Mouse (Mus musculus) lung, embryonic 14.5 days (tissue): ENCODE measurements at regions not wholly inside any gene's neighbourhood (a gene's known extent, or its start where the extent isn't known, plus 50 kb on each side); places are given as distances from the start of the nearest gene placed in this dataset.

Experiments
- ATAC-seq: fragments of 200-750 bp; cut with Nextera tagmentation; 2 replicates; pipeline ENCODE4 v1.8.0; 2017; ENCODE audit warnings: mild to moderate bottlenecking, moderate TSS enrichment, moderate library complexity; ENCODE audit not compliant: insufficient read depth
- DNase-seq: peaks from one replicate; pipeline ENCODE4 v3.0.0-alpha.2; 2015
- H3K27ac ChIP-seq: fragments of 300-500 bp; sonication (generic); 2 replicates; pipeline ENCODE4 v1.5.1; 2014; ENCODE audit warnings: low read depth, mild to moderate bottlenecking, moderate library complexity
- H3K27me3 ChIP-seq: fragments of 300-500 bp; sonication (generic); 2 replicates; pipeline ENCODE4 v1.6.1; 2014; ENCODE audit warnings: low read length, control low read depth; ENCODE audit not compliant: insufficient read depth
- H3K36me3 ChIP-seq: fragments of 300-500 bp; sonication (generic); 2 replicates; pipeline ENCODE4 v1.6.1; 2014; ENCODE audit warnings: control low read depth; ENCODE audit not compliant: insufficient read depth
- H3K4me1 ChIP-seq: fragments of 300-500 bp; sonication (generic); 2 replicates; pipeline ENCODE4 v1.6.1; 2014; ENCODE audit warnings: antibody characterized with exemption, control low read depth; ENCODE audit not compliant: insufficient read depth
- H3K4me2 ChIP-seq: fragments of 300-500 bp; sonication (generic); 2 replicates; pipeline ENCODE4 v1.6.1; 2014; ENCODE audit warnings: mild to moderate bottlenecking
- H3K4me3 ChIP-seq: fragments of 300-500 bp; sonication (generic); 2 replicates; pipeline ENCODE4 v1.5.1; 2014; ENCODE audit warnings: low read depth, low read length
- H3K9ac ChIP-seq: fragments of 300-500 bp; sonication (generic); 2 replicates; pipeline ENCODE4 v1.6.1; 2014
- H3K9me3 ChIP-seq: fragments of 300-500 bp; sonication (generic); 2 replicates; pipeline ENCODE4 v1.6.1; 2016; ENCODE audit warnings: low read depth, low read length, control low read depth
- CTCF ChIP-seq: IDR thresholded peaks from 2 replicates; pipeline ENCODE4 v1.5.1; 2016; ENCODE audit warnings: antibody characterized with exemption, low read depth
- WGBS: fragments of 180-500 bp; shearing (Covaris S2); extraction: QIAGEN DNeasy Blood & Tissue Kit; methylation state at CpG from one replicate; pipeline ENCODE4 v1.1.7; 2014; 5-methylcytosine and 5-hydroxymethylcytosine counted together

- H3K27ac ChIP-seq = no peak overlapping the region
Observed at GRCm38 (mm10) chr15:62056401-62056800, 1133.6 kb upstream of the A1bg start.

DNA sequence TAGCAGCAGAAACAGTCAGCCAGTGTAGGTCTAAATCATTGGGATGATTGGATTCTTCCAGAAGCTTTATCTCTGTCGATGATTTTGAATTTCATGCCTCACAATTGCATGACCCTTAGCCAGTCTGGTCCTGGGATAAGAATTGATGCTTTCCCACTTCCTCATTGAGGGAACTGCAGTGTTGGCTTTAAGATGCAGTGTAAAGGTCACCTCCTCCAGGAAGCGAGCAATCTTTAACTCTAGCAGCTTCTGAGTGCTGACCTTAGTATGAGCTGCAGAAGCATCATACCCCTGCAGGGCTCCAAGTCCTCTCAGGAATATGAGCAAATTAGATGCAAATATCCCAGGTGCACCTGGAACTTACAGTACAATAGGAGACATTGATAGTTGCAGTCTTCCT, 1132.2 kb upstream of the A1bg start:
- DNase-seq = no peak
- H3K36me3 ChIP-seq = no peaks in the 10 kb centered on the region
- WGBS = 75% methylated on average over 2 of the region's 2 CpGs

More at GRCm38 (mm10) chr15:62056401-62056800, 1133.6 kb upstream of the A1bg start:
- Histone ChIP-seq H3K4me3 (no peak overlapping the region), H3K9ac (no peak overlapping the region), H3K4me2 (no peak overlapping the region), H3K4me1 (peaks cover 10% of the 10 kb centered on the region), H3K9me3 (no peaks in the 10 kb centered on the region), H3K36me3 (no peaks in the 10 kb centered on the region), H3K27me3 (no peaks in the 10 kb centered on the region)
- WGBS = 69% methylated on average over 3 of the region's 3 CpGs
- no peak for TF ChIP-seq CTCF
- ATAC-seq (no peak), DNase-seq (peak; percentile 17)

GRCm38 (mm10) chr15:62053420-62054239, 1130.8 kb upstream of the A1bg start:
- ATAC-seq (peak; percentile 53), DNase-seq (peak; percentile 60)
- Histone ChIP-seq H3K9me3 (0 out of 2 replicates have a peak, but pooled peaks cover 4% of the 10 kb centered on the region), H3K27me3 (no peaks in the 10 kb centered on the region), H3K27ac (peak overlapping the region; percentile 37), H3K4me1 (peaks cover 13% of the 10 kb centered on the region), H3K9ac (no peak overlapping the region), H3K4me2 (no peak overlapping the region), H3K36me3 (no peaks in the 10 kb centered on the region), H3K4me3 (no peak overlapping the region)
- WGBS = 47% methylated on average over 8 of the region's 8 CpGs
- no peak for TF ChIP-seq CTCF

More for the DNA sequence above, 1132.2 kb upstream of the A1bg start:
- H3K27ac ChIP-seq = no peak overlapping the region
- no peaks in the 10 kb centered on the region for H3K27me3 ChIP-seq
- 0 out of 2 replicates have a peak, but pooled peaks cover 4% of the 10 kb centered on the region for H3K9me3 ChIP-seq
- TF ChIP-seq CTCF = no peak
- H3K9ac ChIP-seq = no peak overlapping the region
- no peak for ATAC-seq
- H3K4me2 ChIP-seq = no peak overlapping the region
- H3K4me3 ChIP-seq = no peak overlapping the region
- peaks cover 10% of the 10 kb centered on the region for H3K4me1 ChIP-seq

- no peaks in the 10 kb centered on the region for H3K27me3 ChIP-seq
- peak overlapping the region; percentile 36 for H3K4me2 ChIP-seq
- H3K27ac ChIP-seq = peak overlapping the region; percentile 63; the same call in 1 of the 2 replicates
- H3K9ac ChIP-seq = no peak overlapping the region
- TF ChIP-seq CTCF = no peak
- no peak overlapping the region for H3K4me3 ChIP-seq
- no peaks in the 10 kb centered on the region for H3K36me3 ChIP-seq
- H3K9me3 ChIP-seq = 0 out of 2 replicates have a peak, but pooled peaks cover 4% of the 10 kb centered on the region
- peaks cover 9% of the 10 kb centered on the region for H3K4me1 ChIP-seq
- 27% methylated on average over 9 of the region's 9 CpGs for WGBS
- DNase-seq (peak; percentile 85), ATAC-seq (peak; percentile 83)
Observed at GRCm38 (mm10) chr15:62049416-62049815, 1126.6 kb upstream of the A1bg start.

DNA sequence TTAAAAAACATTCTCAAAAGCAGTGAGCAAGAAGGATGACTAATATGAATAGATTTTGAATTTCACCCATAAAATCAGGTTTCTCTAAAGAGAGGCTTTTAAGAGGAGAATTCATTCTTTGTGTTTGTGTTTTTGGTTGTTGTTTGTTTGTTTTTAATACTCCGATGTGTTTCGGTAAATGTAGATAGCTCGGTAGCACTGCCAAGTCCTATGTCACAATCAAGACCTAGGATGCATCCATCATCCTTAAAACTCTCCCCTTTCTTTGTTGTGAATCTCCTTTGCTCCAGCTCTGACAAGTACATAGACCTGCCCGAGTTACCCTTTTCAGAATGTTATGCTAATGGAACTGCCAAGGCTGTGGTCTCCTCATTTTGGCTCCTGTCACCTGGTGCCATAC, 1126.2 kb upstream of the A1bg start:
- Histone ChIP-seq H3K9me3 (0 out of 2 replicates have a peak, but pooled peaks cover 4% of the 10 kb centered on the region), H3K27me3 (no peaks in the 10 kb centered on the region), H3K4me1 (peaks cover 9% of the 10 kb centered on the region), H3K9ac (no peak overlapping the region), H3K4me3 (no peak overlapping the region), H3K4me2 (peak overlapping the region; percentile 36), H3K27ac (peak overlapping the region; percentile 63; the same call in 1 of the 2 replicates), H3K36me3 (no peaks in the 10 kb centered on the region)
- TF ChIP-seq CTCF = no peak
- ATAC-seq (peak; percentile 16; the same call in 1 of the 2 replicates), DNase-seq (peak; percentile 33)
- WGBS = 29% methylated on average over 4 of the region's 4 CpGs

DNA sequence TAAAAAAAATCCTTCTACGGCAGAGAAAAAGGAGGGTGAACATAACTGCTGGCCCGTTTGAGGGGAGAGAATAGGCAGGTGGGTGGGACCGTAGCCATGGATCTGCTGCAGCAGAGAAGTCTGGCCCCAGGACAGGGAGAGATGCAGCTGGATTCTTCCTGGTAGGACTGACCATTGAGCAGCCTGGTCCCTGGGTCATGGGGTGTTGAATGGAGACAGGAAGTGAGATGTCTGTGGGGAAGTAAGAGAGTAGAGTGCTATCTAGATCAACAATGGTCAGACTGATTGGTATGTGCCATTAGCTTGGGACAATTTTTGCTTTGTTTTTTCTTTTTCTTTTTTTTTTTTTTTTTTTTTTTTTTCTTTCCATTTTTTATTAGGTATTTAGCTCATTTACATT, 1123.5 kb upstream of the A1bg start:
- Histone ChIP-seq H3K4me2 (no peak overlapping the region), H3K9ac (no peak overlapping the region), H3K27ac (no peak overlapping the region), H3K4me3 (no peak overlapping the region), H3K9me3 (0 out of 2 replicates have a peak, but pooled peaks cover 4% of the 10 kb centered on the region), H3K36me3 (no peaks in the 10 kb centered on the region), H3K27me3 (no peaks in the 10 kb centered on the region), H3K4me1 (peaks cover 4% of the 10 kb centered on the region; the same call in 1 of the 2 replicates)
- 66% methylated on average over 3 of the region's 3 CpGs for WGBS
- DNase-seq (peak; percentile 28), ATAC-seq (no peak)
- no peak for TF ChIP-seq CTCF

GRCm38 (mm10) chr15:62044654-62045335, 1122.0 kb upstream of the A1bg start:
- Histone ChIP-seq H3K9ac (no peak overlapping the region), H3K4me1 (peaks cover 4% of the 10 kb centered on the region; the same call in 1 of the 2 replicates), H3K27ac (no peak overlapping the region), H3K4me2 (no peak overlapping the region), H3K27me3 (no peaks in the 10 kb centered on the region), H3K4me3 (no peak overlapping the region), H3K36me3 (no peaks in the 10 kb centered on the region), H3K9me3 (no peaks in the 10 kb centered on the region)
- no peak for TF ChIP-seq CTCF
- DNase-seq = no peak
- 82% methylated on average over 7 of the region's 7 CpGs for WGBS
- no peak for ATAC-seq
